Mouse (Mus musculus) heart, postnatal 0 days (tissue): ENCODE data around the gene Mrpl48.

ENCODE experiments used
- CTCF ChIP-seq: IDR thresholded peaks from 2 replicates; pipeline ENCODE4 v1.5.1; 2016; ENCODE audit warnings: antibody characterized with exemption, control low read depth, low read depth
- EP300 ChIP-seq: IDR thresholded peaks from 2 replicates; pipeline ENCODE4 v1.6.1; 2016; ENCODE audit warnings: antibody characterized with exemption, low read depth

- TF ChIP-seq CTCF (no peak), EP300 (no peak)
Measured at GRCm38 (mm10) chr7:100600211-100600610, 7.9 kb downstream of the Mrpl48 start.
